Mouse (Mus musculus): Measurements from ENCODE around the gene Myh9.

GRCm38 (mm10) chr15:77761083-77761482 lies 80.9 kb downstream of the Myh9 start:
- TF ChIP-seq EP300 (IDR thresholded peaks at IDR 0.05) (no peak), CTCF (IDR thresholded peaks at IDR 0.05) (no peak)

Measured in lung, postnatal 0 days (tissue).